Mouse (Mus musculus) forebrain, embryonic 16.5 days (tissue): ENCODE data around the gene Slc8a1. TPM values are rescaled to one million over a fixed set of nuclear protein-coding genes. Genes with fewer than 3 reads are reported as not detected.

Experiments
- ATAC-seq: fragments of 200-750 bp; cut with Nextera tagmentation; 2 replicates; pipeline ENCODE4 v1.8.0; 2017; ENCODE audit warnings: mild to moderate bottlenecking, moderate library complexity
- H3K27ac ChIP-seq: fragments of 300-500 bp; sonication (generic); 2 replicates; pipeline ENCODE4 v1.5.1; 2014; ENCODE audit warnings: low read length, control low read depth
- H3K27me3 ChIP-seq: fragments of 300-500 bp; sonication (generic); replicated peaks from 2 replicates; pipeline ENCODE4 v1.6.1; 2014; ENCODE audit warnings: low read length; ENCODE audit not compliant: control insufficient read depth, insufficient read depth
- H3K36me3 ChIP-seq: fragments of 300-500 bp; sonication (generic); 2 replicates; pipeline ENCODE4 v1.6.1; 2014; ENCODE audit not compliant: control insufficient read depth, insufficient read depth
- H3K4me1 ChIP-seq: fragments of 300-500 bp; sonication (generic); replicated peaks from 2 replicates; pipeline ENCODE4 v1.6.1; 2014; ENCODE audit warnings: low read length; ENCODE audit not compliant: control insufficient read depth, insufficient read depth
- H3K4me2 ChIP-seq: fragments of 300-500 bp; sonication (generic); 2 replicates; pipeline ENCODE4 v1.6.1; 2014; ENCODE audit warnings: mild to moderate bottlenecking, low read length, control low read depth
- H3K4me3 ChIP-seq: fragments of 300-500 bp; sonication (generic); replicated peaks from 2 replicates; pipeline ENCODE4 v1.5.1; 2014; ENCODE audit warnings: mild to moderate bottlenecking, low read length, control low read depth
- H3K9ac ChIP-seq: fragments of 300-500 bp; sonication (generic); replicated peaks from 2 replicates; pipeline ENCODE4 v1.6.1; 2014; ENCODE audit warnings: low read depth, low read length, control low read depth
- H3K9me3 ChIP-seq: fragments of 300-500 bp; sonication (generic); 2 replicates; pipeline ENCODE4 v1.6.1; 2016; ENCODE audit warnings: low read length; ENCODE audit not compliant: control insufficient read depth
- WGBS: fragments of 180-500 bp; shearing (Covaris S2); extraction: QIAGEN DNeasy Blood & Tissue Kit; methylation state at CpG from one replicate; pipeline ENCODE4 v1.1.7; 2014; 5-methylcytosine and 5-hydroxymethylcytosine counted together
- polyA plus RNA-seq: library from polyadenylated mRNA; unstranded; fragments of >200 nt; fragmentation: Nextera tagmentation; extraction: Ambion mirVana; gene quantifications from 2 replicates; pipeline ENCODE4 v1.2.1, GENCODE M21; 2015

Slc8a1 gene
- polyA plus RNA-seq, 1 experiment from 2014 or later, result 21.7 TPM

- ATAC-seq, result no peak
- H3K9ac ChIP-seq, result no peak overlapping the region
- no peak overlapping the region for H3K27ac ChIP-seq
- no peaks in the 10 kb centered on the region for H3K27me3 ChIP-seq
- 91% methylated on average over 2 of the region's 2 CpGs for whole genome bisulfite sequencing
- H3K9me3 ChIP-seq, result no peaks in the 10 kb centered on the region
- H3K4me1 ChIP-seq, result peaks cover 13% of the 10 kb centered on the region
- H3K4me2 ChIP-seq, result no peak overlapping the region
- no peak overlapping the region for H3K4me3 ChIP-seq
- H3K36me3 ChIP-seq, result no peaks in the 10 kb centered on the region
Measured at GRCm38 (mm10) chr17:81735583-81735982, 2.6 kb downstream of the Slc8a1 start.

- ATAC-seq, result no peak
- Histone ChIP-seq H3K27ac (no peak overlapping the region; the same call in 1 of the 2 replicates), H3K4me2 (no peak overlapping the region)
Measured at GRCm38 (mm10) chr17:81729891-81730290, 8.3 kb downstream of the Slc8a1 start.

GRCm38 (mm10) chr17:81712273-81712751, 25.9 kb downstream of the Slc8a1 start:
- WGBS, result 82% methylated on average over 1 of the region's 1 CpGs

More at GRCm38 (mm10) chr17:81729891-81730290, 8.3 kb downstream of the Slc8a1 start:
- no peaks in the 10 kb centered on the region for H3K9me3 ChIP-seq
- no peaks in the 10 kb centered on the region for H3K27me3 ChIP-seq
- H3K4me1 ChIP-seq, result no peaks in the 10 kb centered on the region
- H3K36me3 ChIP-seq, result no peaks in the 10 kb centered on the region
- no peak overlapping the region for H3K9ac ChIP-seq
- no peak overlapping the region for H3K4me3 ChIP-seq
- 95% methylated on average over 4 of the region's 4 CpGs for WGBS

GRCm38 (mm10) chr17:81704761-81705160, 33.4 kb downstream of the Slc8a1 start:
- 60% methylated on average over 3 of the region's 3 CpGs for WGBS
- no peak for ATAC-seq
- H3K27me3 ChIP-seq, result no peaks in the 10 kb centered on the region

More at GRCm38 (mm10) chr17:81712273-81712751, 25.9 kb downstream of the Slc8a1 start:
- Histone ChIP-seq H3K27ac (no peak overlapping the region), H3K4me1 (no peaks in the 10 kb centered on the region), H3K9me3 (no peaks in the 10 kb centered on the region), H3K4me3 (no peak overlapping the region), H3K36me3 (no peaks in the 10 kb centered on the region), H3K9ac (no peak overlapping the region), H3K4me2 (no peak overlapping the region), H3K27me3 (no peaks in the 10 kb centered on the region)
- no peak for ATAC-seq

GRCm38 (mm10) chr17:81703258-81703657, 34.9 kb downstream of the Slc8a1 start:
- no peaks in the 10 kb centered on the region for H3K9me3 ChIP-seq
- no peak overlapping the region for H3K4me3 ChIP-seq
- ATAC-seq, result no peak
- H3K36me3 ChIP-seq, result no peaks in the 10 kb centered on the region
- no peak overlapping the region for H3K4me2 ChIP-seq
- no peaks in the 10 kb centered on the region for H3K27me3 ChIP-seq
- no peak overlapping the region for H3K27ac ChIP-seq
- no peak overlapping the region for H3K9ac ChIP-seq
- no peaks in the 10 kb centered on the region for H3K4me1 ChIP-seq
- 76% methylated on average over 2 of the region's 2 CpGs for WGBS

More at GRCm38 (mm10) chr17:81704761-81705160, 33.4 kb downstream of the Slc8a1 start:
- Histone ChIP-seq H3K27ac (no peak overlapping the region), H3K9me3 (no peaks in the 10 kb centered on the region), H3K4me2 (no peak overlapping the region), H3K36me3 (no peaks in the 10 kb centered on the region), H3K9ac (no peak overlapping the region), H3K4me3 (no peak overlapping the region), H3K4me1 (no peaks in the 10 kb centered on the region)

- Histone ChIP-seq H3K9me3 (no peaks in the 10 kb centered on the region), H3K9ac (no peak overlapping the region), H3K27me3 (no peaks in the 10 kb centered on the region), H3K36me3 (no peaks in the 10 kb centered on the region), H3K4me2 (no peak overlapping the region), H3K4me1 (no peaks in the 10 kb centered on the region), H3K4me3 (no peak overlapping the region), H3K27ac (no peak overlapping the region)
- ATAC-seq, result no peak
- WGBS, result 85% methylated on average over 4 of the region's 4 CpGs
Measured at GRCm38 (mm10) chr17:81701701-81702100, 36.5 kb downstream of the Slc8a1 start.

GRCm38 (mm10) chr17:81698789-81699188, 39.4 kb downstream of the Slc8a1 start:
- Histone ChIP-seq H3K9ac (no peak overlapping the region), H3K27ac (no peak overlapping the region), H3K36me3 (no peaks in the 10 kb centered on the region), H3K9me3 (no peaks in the 10 kb centered on the region), H3K4me1 (no peaks in the 10 kb centered on the region), H3K4me2 (no peak overlapping the region), H3K27me3 (no peaks in the 10 kb centered on the region), H3K4me3 (no peak overlapping the region)
- 37% methylated on average over 10 of the region's 10 CpGs for WGBS
- no peak for ATAC-seq

GRCm38 (mm10) chr17:81697695-81698094, 40.5 kb downstream of the Slc8a1 start:
- WGBS, result 77% methylated on average over 2 of the region's 2 CpGs
- no peak overlapping the region for H3K9ac ChIP-seq

GRCm38 (mm10) chr17:81694977-81695376, 43.2 kb downstream of the Slc8a1 start:
- no peak for ATAC-seq
- Histone ChIP-seq H3K27ac (no peak overlapping the region), H3K9ac (no peak overlapping the region), H3K4me3 (no peak overlapping the region), H3K9me3 (no peaks in the 10 kb centered on the region), H3K4me1 (no peaks in the 10 kb centered on the region), H3K4me2 (no peak overlapping the region), H3K27me3 (no peaks in the 10 kb centered on the region), H3K36me3 (no peaks in the 10 kb centered on the region)
- 97% methylated on average over 1 of the region's 1 CpGs for WGBS

More at GRCm38 (mm10) chr17:81697695-81698094, 40.5 kb downstream of the Slc8a1 start:
- H3K4me1 ChIP-seq, result no peaks in the 10 kb centered on the region
- H3K27me3 ChIP-seq, result no peaks in the 10 kb centered on the region
- no peak overlapping the region for H3K27ac ChIP-seq
- H3K9me3 ChIP-seq, result no peaks in the 10 kb centered on the region
- H3K4me3 ChIP-seq, result no peak overlapping the region
- no peak for ATAC-seq
- H3K36me3 ChIP-seq, result no peaks in the 10 kb centered on the region
- no peak overlapping the region for H3K4me2 ChIP-seq

- Histone ChIP-seq H3K9me3 (no peaks in the 10 kb centered on the region), H3K27me3 (no peaks in the 10 kb centered on the region), H3K36me3 (no peaks in the 10 kb centered on the region), H3K27ac (no peak overlapping the region), H3K9ac (no peak overlapping the region), H3K4me1 (no peaks in the 10 kb centered on the region), H3K4me2 (no peak overlapping the region), H3K4me3 (no peak overlapping the region)
- ATAC-seq, result no peak
Measured at GRCm38 (mm10) chr17:81679616-81680015, 58.6 kb downstream of the Slc8a1 start.
